Mouse (Mus musculus): Measurements from ENCODE around the gene Hes7. TPM values are rescaled to one million over a fixed set of nuclear protein-coding genes. Genes with fewer than 3 reads are reported as not detected.

Hes7 gene
- 0.57 and 0.68 TPM in 2 replicates for polyA plus RNA-seq (2014; fragmentation: Nextera tagmentation; extraction: Ambion mirVana)

DNA sequence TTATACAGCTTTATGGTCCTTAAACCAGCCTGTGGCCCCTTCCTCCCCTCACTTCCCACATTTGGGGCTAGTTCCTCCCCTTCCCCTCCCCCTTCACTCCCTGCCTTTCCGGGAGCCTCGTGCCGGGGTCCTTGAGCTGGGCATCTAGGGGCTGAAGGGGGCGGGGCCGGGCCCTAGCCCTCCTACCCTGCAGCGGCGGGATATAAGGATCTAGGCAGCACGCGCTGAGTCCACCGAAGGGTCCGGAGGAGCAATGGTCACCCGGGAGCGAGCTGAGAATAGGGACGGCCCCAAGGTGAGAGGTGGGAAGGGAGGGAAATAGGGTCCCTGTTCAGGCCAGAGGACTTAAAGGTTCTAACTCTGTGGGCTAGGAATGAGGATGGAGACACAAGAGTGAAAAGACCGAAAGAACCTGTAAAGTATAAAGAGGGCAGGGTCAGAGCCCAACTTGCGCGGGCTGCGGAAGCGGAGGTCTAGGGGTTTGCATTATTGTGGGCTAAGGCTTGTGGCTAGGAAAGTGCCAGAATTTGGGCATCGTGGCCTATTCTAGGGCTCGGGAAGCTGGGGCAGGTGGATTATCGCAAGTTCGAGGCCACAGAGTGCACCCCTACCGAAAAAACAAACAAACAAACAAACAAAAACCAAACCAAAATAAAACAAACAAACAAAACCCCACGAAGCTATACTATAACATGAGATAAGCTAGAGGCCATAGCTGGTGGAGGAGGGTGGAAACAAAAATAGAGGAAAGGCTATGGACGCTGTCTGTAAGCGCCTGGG is at the start of gene Hes7:
Gene Hes7, plus strand, starts transcription at position 184 of the 780 bp plus-strand sequence.
- Histone ChIP-seq H3K4me1 (ENCODE audit: insufficient read depth) (peaks cover 7% of the 10 kb centered on the region), H3K36me3 (ENCODE audit: insufficient read depth) (no peaks in the 10 kb centered on the region), H3K9me3 (ENCODE audit: low read depth, low read length) (no peaks in the 10 kb centered on the region), H3K4me3 (ENCODE audit: low read depth, low read length) (peak within 1 kb of the TSS; percentile 74), H3K4me2 (peak within 1 kb of the TSS; percentile 93), H3K27me3 (ENCODE audit: insufficient read depth, low read length) (no peaks in the 10 kb centered on the region), H3K9ac (peak within 1 kb of the TSS; percentile 69), H3K27ac (ENCODE audit: low read depth) (no peak within 1 kb of the TSS)
- ATAC-seq (ENCODE audit: insufficient read depth) (no peak), DNase-seq (peak; percentile 61)
- 2% methylated on average over 27 of the region's 27 CpGs for WGBS
- TF ChIP-seq CTCF (IDR thresholded peaks at IDR 0.05; ENCODE audit: low read depth) = no peak

DNA sequence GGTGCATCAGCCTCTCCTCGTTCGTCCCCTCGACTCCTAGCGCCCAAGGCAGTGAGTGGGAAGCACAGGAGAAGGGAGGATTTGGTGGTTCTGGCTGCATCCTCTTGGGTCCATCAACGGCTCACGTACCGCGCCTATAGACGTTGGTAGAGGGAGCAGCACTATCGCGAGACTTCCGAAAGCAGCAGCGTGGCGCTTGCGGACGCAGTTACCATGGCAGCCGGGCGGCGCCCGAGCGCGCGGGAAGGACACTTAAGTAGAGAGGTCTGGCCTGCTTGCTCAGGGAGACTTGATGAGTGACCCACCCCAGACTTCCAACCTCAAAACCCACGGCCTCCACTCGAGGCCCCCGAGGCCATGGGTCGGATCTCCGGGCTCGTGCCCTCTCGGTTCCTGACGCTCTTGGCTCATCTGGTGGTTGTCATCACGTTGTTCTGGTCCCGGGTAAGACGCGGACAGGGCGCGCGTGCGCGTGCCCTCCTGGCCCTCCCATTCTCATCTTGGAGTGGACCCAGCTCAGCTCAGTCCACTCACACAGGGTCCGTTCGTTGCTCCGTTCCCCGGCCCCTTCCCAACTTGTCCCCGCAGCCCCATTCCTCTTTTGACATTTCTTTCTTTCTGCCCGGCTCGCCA is 49.5 kb upstream of the Hes7 start, which contains the start of gene Tmem107:
Gene Tmem107, plus strand, starts transcription at position 217 of the 633 bp plus-strand sequence.
- ATAC-seq (ENCODE audit: insufficient read depth) (peak; percentile 90), DNase-seq (peak; percentile 99)
- WGBS = under 1% methylated on average over 47 of the region's 47 CpGs
- H3K27me3 ChIP-seq (ENCODE audit: insufficient read depth, low read length) = no peaks in the 10 kb centered on the region
- peak within 1 kb of the TSS; percentile 89 for H3K4me2 ChIP-seq
- H3K4me3 ChIP-seq (ENCODE audit: low read depth, low read length) = peak within 1 kb of the TSS; percentile 70
- H3K9ac ChIP-seq = peak within 1 kb of the TSS; percentile 81
- H3K27ac ChIP-seq (ENCODE audit: low read depth) = peak within 1 kb of the TSS; percentile 95
- TF ChIP-seq CTCF (IDR thresholded peaks at IDR 0.05; ENCODE audit: low read depth) = no peak; the same call in 1 of the 2 replicates
- H3K4me1 ChIP-seq (ENCODE audit: insufficient read depth) = peaks cover 12% of the 10 kb centered on the region
- H3K9me3 ChIP-seq (ENCODE audit: low read depth, low read length) = no peaks in the 10 kb centered on the region
- H3K36me3 ChIP-seq (ENCODE audit: insufficient read depth) = no peaks in the 10 kb centered on the region

DNA sequence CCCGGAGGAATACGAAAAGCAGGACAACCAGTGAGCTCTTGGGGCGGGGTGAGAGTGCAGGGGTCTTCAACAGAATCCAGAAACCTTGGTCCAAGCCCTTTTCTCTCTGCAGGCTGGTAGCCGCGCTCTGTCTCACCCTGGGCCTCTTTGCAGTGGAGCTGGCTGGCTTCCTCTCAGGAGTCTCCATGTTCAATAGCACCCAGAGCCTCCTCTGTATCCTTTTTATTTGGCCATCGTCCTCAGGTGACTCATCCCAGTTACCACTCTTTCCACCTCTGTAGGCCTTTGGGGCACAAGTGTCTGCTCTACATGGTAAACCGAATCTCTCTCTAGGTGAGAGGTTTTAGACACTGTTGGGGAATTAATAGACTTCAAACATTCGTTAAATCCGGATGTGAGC is 48.9 kb upstream of the Hes7 start:
- H3K4me1 ChIP-seq (ENCODE audit: insufficient read depth) = peaks cover 12% of the 10 kb centered on the region
- WGBS = 22% methylated on average over 9 of the region's 9 CpGs

DNA sequence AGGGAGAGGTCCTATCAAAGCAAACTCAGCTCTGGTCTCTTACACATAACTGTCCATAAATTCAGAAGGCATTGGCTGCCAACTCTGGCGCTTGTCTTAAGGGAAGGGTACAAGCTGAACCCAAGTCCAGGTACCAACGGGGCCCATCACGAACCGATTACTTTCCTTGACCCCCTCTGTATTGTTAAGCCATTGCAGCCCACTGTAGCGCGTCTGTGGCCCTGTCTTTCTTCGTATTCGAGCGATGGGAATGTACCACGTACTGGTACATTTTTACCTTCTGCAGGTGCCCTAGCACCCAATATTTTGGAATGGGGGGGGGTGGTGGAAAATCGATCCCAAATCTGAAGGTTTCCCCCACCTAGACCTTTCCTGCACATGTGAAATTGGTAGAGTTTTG is 48.0 kb upstream of the Hes7 start:
- Histone ChIP-seq H3K9me3 (ENCODE audit: low read depth, low read length) (no peaks in the 10 kb centered on the region), H3K9ac (no peak overlapping the region), H3K27me3 (ENCODE audit: insufficient read depth, low read length) (no peaks in the 10 kb centered on the region), H3K4me1 (ENCODE audit: insufficient read depth) (peaks cover 7% of the 10 kb centered on the region; the same call in 1 of the 2 replicates), H3K27ac (ENCODE audit: low read depth) (peak overlapping the region; percentile 96; the same call in 1 of the 2 replicates), H3K4me2 (peak overlapping the region; percentile 89), H3K36me3 (ENCODE audit: insufficient read depth) (no peaks in the 10 kb centered on the region), H3K4me3 (ENCODE audit: low read depth, low read length) (no peak overlapping the region)
- 81% methylated on average over 11 of the region's 11 CpGs for WGBS
- no peak for DNase-seq
- TF ChIP-seq CTCF (IDR thresholded peaks at IDR 0.05; ENCODE audit: low read depth) = no peak
- no peak for ATAC-seq (ENCODE audit: insufficient read depth)

More for the DNA sequence above, 48.9 kb upstream of the Hes7 start:
- Histone ChIP-seq H3K27ac (ENCODE audit: low read depth) (peak overlapping the region; percentile 95), H3K36me3 (ENCODE audit: insufficient read depth) (no peaks in the 10 kb centered on the region), H3K4me2 (peak overlapping the region; percentile 89), H3K9ac (peak overlapping the region; percentile 81), H3K9me3 (ENCODE audit: low read depth, low read length) (no peaks in the 10 kb centered on the region), H3K27me3 (ENCODE audit: insufficient read depth, low read length) (no peaks in the 10 kb centered on the region), H3K4me3 (ENCODE audit: low read depth, low read length) (peak overlapping the region; percentile 70)
- DNase-seq = no peak
- ATAC-seq (ENCODE audit: insufficient read depth) = no peak
- TF ChIP-seq CTCF (IDR thresholded peaks at IDR 0.05; ENCODE audit: low read depth) = no peak

DNA sequence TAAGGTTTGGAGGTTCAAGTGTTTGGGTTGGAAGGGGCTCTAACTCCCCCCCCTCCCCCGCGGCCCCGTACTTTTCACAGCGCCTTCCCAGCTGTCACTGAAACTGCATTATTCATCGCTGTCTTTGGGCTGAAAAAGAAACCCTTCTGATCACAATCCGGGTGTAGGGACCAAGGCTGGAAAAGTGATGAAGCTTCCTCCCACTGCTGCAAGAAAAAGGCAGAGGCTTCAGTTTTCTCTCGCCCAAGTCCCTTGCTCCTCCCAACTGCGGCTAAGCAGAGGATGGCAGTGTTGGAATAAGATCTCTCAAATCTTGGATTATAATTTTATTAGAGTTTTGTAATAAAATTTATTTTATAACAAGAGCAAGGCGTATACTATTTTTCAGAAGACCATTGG is 47.5 kb upstream of the Hes7 start:
- Histone ChIP-seq H3K9ac (peak overlapping the region; percentile 62), H3K36me3 (ENCODE audit: insufficient read depth) (no peaks in the 10 kb centered on the region), H3K4me2 (peak overlapping the region; percentile 89), H3K4me1 (ENCODE audit: insufficient read depth) (peaks cover 7% of the 10 kb centered on the region; the same call in 1 of the 2 replicates), H3K4me3 (ENCODE audit: low read depth, low read length) (peak overlapping the region; percentile 31), H3K27ac (ENCODE audit: low read depth) (peak overlapping the region; percentile 96), H3K9me3 (ENCODE audit: low read depth, low read length) (no peaks in the 10 kb centered on the region), H3K27me3 (ENCODE audit: insufficient read depth, low read length) (no peaks in the 10 kb centered on the region)
- DNase-seq (no peak), ATAC-seq (ENCODE audit: insufficient read depth) (no peak)
- 9% methylated on average over 9 of the region's 9 CpGs for WGBS
- TF ChIP-seq CTCF (IDR thresholded peaks at IDR 0.05; ENCODE audit: low read depth) = no peak

DNA sequence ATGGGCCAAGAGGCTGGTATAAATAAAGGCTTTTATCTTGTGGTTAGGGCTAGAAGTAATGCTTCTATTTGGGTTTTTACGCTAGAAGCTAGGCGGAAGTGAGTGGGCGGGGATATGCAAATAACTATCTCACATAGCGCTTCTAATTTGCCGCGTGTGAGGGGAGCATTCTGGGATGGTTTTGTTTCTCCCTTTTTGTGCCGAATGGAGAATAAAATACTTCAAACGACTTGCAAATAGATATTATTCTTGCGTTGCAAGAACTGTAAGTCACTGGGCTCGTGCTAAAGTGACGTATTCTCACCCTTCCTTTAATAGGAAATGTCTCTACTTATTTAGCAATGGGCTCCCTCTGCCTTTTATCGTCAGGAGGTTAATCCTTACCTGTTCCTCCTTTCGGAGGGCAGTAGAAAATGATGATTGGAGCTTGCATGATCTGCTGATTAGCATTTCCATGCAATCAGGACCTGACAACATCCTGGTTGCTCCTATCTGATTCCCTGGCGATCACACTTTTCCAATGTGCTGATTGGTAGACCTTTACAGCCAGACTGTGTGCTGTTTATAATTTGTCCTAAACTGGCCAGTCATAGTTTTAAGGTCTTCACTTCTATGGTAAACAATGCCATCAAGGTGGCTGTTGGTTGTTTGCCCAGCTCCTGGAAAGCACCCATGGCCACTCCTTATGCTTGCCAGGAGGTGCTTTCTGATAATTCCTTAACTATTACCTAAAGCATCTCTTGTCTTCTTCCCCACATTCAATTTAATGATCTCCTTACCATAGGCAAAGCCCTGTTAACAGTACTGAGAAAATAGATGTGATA is 46.9 kb upstream of the Hes7 start:
- TF ChIP-seq CTCF (IDR thresholded peaks at IDR 0.05; ENCODE audit: low read depth) = 0 out of 2 replicates have a peak, but pooled peaks have one; percentile 19
- H3K9ac ChIP-seq = peak overlapping the region; percentile 62
- ATAC-seq (ENCODE audit: insufficient read depth) (peak; percentile 73), DNase-seq (peak; percentile 97)
- no peaks in the 10 kb centered on the region for H3K27me3 ChIP-seq (ENCODE audit: insufficient read depth, low read length)
- no peaks in the 10 kb centered on the region for H3K36me3 ChIP-seq (ENCODE audit: insufficient read depth)
- 0% methylated on average over 14 of the region's 14 CpGs for WGBS
- H3K4me2 ChIP-seq = peak overlapping the region; percentile 89
- H3K4me1 ChIP-seq (ENCODE audit: insufficient read depth) = peaks cover 7% of the 10 kb centered on the region; the same call in 1 of the 2 replicates
- H3K27ac ChIP-seq (ENCODE audit: low read depth) = peak overlapping the region; percentile 96
- H3K9me3 ChIP-seq (ENCODE audit: low read depth, low read length) = no peaks in the 10 kb centered on the region
- H3K4me3 ChIP-seq (ENCODE audit: low read depth, low read length) = peak overlapping the region; percentile 31
